Mouse (Mus musculus) thymus, postnatal 14 days (tissue): Measurements from ENCODE around the gene Plekhh3.
A peak's percentile ranks its signal among the peaks of the same experiment; 100 is the strongest.

Source experiments
- DNase-seq: peaks from one replicate; pipeline ENCODE4 v3.0.0; 2021

Plekhh3 gene

GRCm38 (mm10) chr11:101119761-101120544 lies 51.2 kb downstream of the Plekhh3 start, which contains the start of the genes Retreg3 and Tubg1:
Gene Retreg3 (minus strand): TSS chr11:101119893.
Gene Tubg1 (plus strand): TSS chr11:101119938.
- peak; percentile 99 for DNase-seq

GRCm38 (mm10) chr11:101119131-101119760 lies 51.9 kb downstream of the Plekhh3 start:
- DNase-seq = no peak

GRCm38 (mm10) chr11:101118105-101118504 lies 53.0 kb downstream of the Plekhh3 start:
- DNase-seq = peak; percentile 14

DNA sequence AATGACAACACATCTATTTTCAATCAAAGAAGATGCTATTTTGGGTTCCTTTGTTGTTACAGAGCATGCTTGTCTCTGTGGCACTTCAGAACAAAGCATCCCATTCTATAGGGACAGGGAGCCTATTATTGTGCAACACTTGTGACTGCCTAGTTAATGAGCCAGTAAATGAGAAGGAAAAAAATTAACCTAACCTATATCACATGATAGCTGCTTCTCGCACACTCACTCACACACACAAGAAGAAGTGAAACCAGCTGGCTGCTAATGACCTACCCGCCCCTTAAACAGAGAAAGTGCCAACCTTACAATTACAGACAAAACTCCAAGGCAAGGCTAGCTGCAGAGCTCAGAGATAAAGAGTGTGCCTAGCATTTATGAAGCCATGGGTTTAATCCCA lies 55.6 kb downstream of the Plekhh3 start:
- no peak for DNase-seq
